Mouse (Mus musculus): ENCODE measurements around the gene Fbxl17.

Fbxl17 gene

GRCm38 (mm10) chr17:63499636-63500155 lies at the start of gene Fbxl17:
Gene Fbxl17 (minus strand): TSS chr17:63500017.
- peak; percentile 79 for DNase-seq

- DNase-seq = no peak
Measured at GRCm38 (mm10) chr17:63547465-63547864, 47.6 kb upstream of the Fbxl17 start.

GRCm38 (mm10) chr17:63534576-63535265 lies 34.9 kb upstream of the Fbxl17 start:
- DNase-seq = no peak

GRCm38 (mm10) chr17:63533074-63533836 lies 33.4 kb upstream of the Fbxl17 start:
- no peak for DNase-seq

- DNase-seq = no peak
Measured at GRCm38 (mm10) chr17:63529476-63529875, 29.7 kb upstream of the Fbxl17 start.

GRCm38 (mm10) chr17:63520691-63521090 lies 20.9 kb upstream of the Fbxl17 start:
- no peak for DNase-seq

- DNase-seq = no peak
Measured at GRCm38 (mm10) chr17:63510451-63510850, 10.6 kb upstream of the Fbxl17 start.

GRCm38 (mm10) chr17:63501091-63501490 lies 1.3 kb upstream of the Fbxl17 start:
- DNase-seq = no peak

- peak; percentile 82 for DNase-seq
Measured at GRCm38 (mm10) chr17:63500156-63500834, 478 bp upstream of the Fbxl17 start.

- peak; percentile 61 for DNase-seq
Measured at GRCm38 (mm10) chr17:63498717-63499635, 841 bp downstream of the Fbxl17 start.

- no peak for DNase-seq
Measured at GRCm38 (mm10) chr17:63498182-63498716, 1.6 kb downstream of the Fbxl17 start.

- peak; percentile 17 for DNase-seq
Measured at GRCm38 (mm10) chr17:63497206-63497731, 2.5 kb downstream of the Fbxl17 start.

GRCm38 (mm10) chr17:63496153-63496552 lies 3.7 kb downstream of the Fbxl17 start:
- DNase-seq = no peak

- no peak for DNase-seq
Measured at GRCm38 (mm10) chr17:63493876-63494580, 5.8 kb downstream of the Fbxl17 start.

- peak; percentile 23 for DNase-seq
Measured at GRCm38 (mm10) chr17:63493274-63493673, 6.5 kb downstream of the Fbxl17 start.

- DNase-seq = no peak
Measured at GRCm38 (mm10) chr17:63492665-63493273, 7.0 kb downstream of the Fbxl17 start.

- DNase-seq = no peak
Measured at GRCm38 (mm10) chr17:63489525-63489924, 10.3 kb downstream of the Fbxl17 start.

- peak; percentile 62 for DNase-seq
Measured at GRCm38 (mm10) chr17:63467866-63468265, 32.0 kb downstream of the Fbxl17 start.

GRCm38 (mm10) chr17:63465239-63465638 lies 34.6 kb downstream of the Fbxl17 start:
- DNase-seq = no peak

- DNase-seq = no peak
Measured at GRCm38 (mm10) chr17:63462512-63462911, 37.3 kb downstream of the Fbxl17 start.

All from liver (tissue).